Comparison of ENCODE assay signal across 20 mouse cellular contexts in the genomic region with DNA sequence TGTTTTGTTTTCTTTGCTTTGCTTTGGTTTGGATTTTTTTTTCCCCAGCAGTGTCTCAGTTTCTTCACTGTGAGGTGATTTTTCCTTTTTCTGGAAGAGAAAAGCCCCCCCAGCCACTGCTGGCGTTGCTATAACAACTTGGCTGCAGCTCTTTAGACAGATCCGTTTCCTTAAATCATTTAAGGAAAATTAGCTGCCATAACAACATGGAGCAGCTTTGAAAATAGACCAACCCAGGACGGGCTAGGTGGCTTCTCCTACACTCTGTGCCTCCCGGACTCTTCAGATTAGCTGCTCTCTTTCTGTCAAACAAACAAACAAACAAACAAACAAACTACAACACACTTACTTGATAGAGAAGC.
DNase-seq lines count a peak whose midpoint lies in the region; ATAC-seq lines count a peak whose summit lies in the region.
"Had no signal": no experiment of that assay in that cellular context is flagged by ENCODE, and none has a peak within 500 bp of the region (broad histone marks: within the 10 kb centered on the region; RNA-seq: fewer than 3 reads in every experiment).

No protein-coding gene starts in this region.

- 7% methylated on average over 4 of the region's 4 CpGs for WGBS in forebrain, embryonic 15.5 days

- H3K36me3 ChIP-seq in forebrain, embryonic 15.5 days: no peaks in the 10 kb centered on the region
- H3K36me3 ChIP-seq: embryonic facial prominence, embryonic 15.5 days; hindbrain, embryonic 13.5 days had no signal

- H3K4me1 ChIP-seq in forebrain, embryonic 15.5 days: peaks cover 22% of the 10 kb centered on the region

- no peaks in the 10 kb centered on the region for H3K9me3 ChIP-seq in forebrain, embryonic 15.5 days
- H3K9me3 ChIP-seq: embryonic facial prominence, embryonic 15.5 days; hindbrain, embryonic 13.5 days had no signal

- peak; percentile 11 for DNase-seq in embryo, embryonic 10.5 days (ENCODE audit: low spot score)
- DNase-seq in embryo, embryonic 10 days (ENCODE audit: low spot score): no peak
- DNase-seq in left cerebral cortex, postnatal 10 days (ENCODE audit: extremely low spot score in 1 of 2, low spot score in 2 of 2): peak; percentile 20 to 25
- no peak for DNase-seq in left cerebral cortex, postnatal 4 days
- peak; percentile 48 for DNase-seq in brain, adult 2 months (ENCODE audit: low read depth, low spot score)
- no peak for DNase-seq in adrenal gland, adult (ENCODE audit: inconsistent age in 2 of 2, low spot score in 1 of 2)
- DNase-seq: cerebellum, adult 18-20 months; cerebellum, postnatal 36 days; gastrocnemius, postnatal 14 days; kidney, adult 11 months; liver; liver, postnatal 0 days; lung, postnatal 36 days; thymus, postnatal 4 days had no signal

- intact Hi-C loops in left cerebral cortex, postnatal 10 days (cut with DNase I): no loop called here
- intact Hi-C loops in left cerebral cortex, postnatal 4 days (cut with DNase I): no loop called here

- H3K4me2 ChIP-seq in forebrain, embryonic 15.5 days (replicated peaks): no peak overlapping the region
- H3K4me2 ChIP-seq: embryonic facial prominence, embryonic 15.5 days; hindbrain, embryonic 13.5 days had no signal

- H3K27me3 ChIP-seq in forebrain, embryonic 15.5 days: no peaks in the 10 kb centered on the region
- H3K27me3 ChIP-seq: embryonic facial prominence, embryonic 15.5 days; hindbrain, embryonic 13.5 days had no signal

- peak; percentile 41 for ATAC-seq in forebrain, embryonic 15.5 days (replicated peaks)
- no peak for ATAC-seq in erythroid progenitor cell, adult 5-6 weeks (replicated peaks; ENCODE audit: low FRiP score, poor library complexity, severe bottlenecking)
- ATAC-seq: liver, postnatal 0 days had no signal

- H3K27ac ChIP-seq in forebrain, embryonic 15.5 days (replicated peaks): peak overlapping the region; percentile 15; the same call in 1 of the 2 replicates
- H3K27ac ChIP-seq: embryonic facial prominence, embryonic 15.5 days; hindbrain, embryonic 13.5 days; kidney, postnatal 0 days had no signal

- H3K9ac ChIP-seq in forebrain, embryonic 15.5 days (replicated peaks): no peak overlapping the region
- H3K9ac ChIP-seq: embryonic facial prominence, embryonic 15.5 days; hindbrain, embryonic 13.5 days; liver, postnatal 0 days had no signal

- no peak overlapping the region for H3K4me3 ChIP-seq in forebrain, embryonic 15.5 days
- H3K4me3 ChIP-seq: embryonic facial prominence, embryonic 15.5 days; hindbrain, embryonic 13.5 days; layer of hippocampus, adult 2 months had no signal

Comparison
In these comparisons a context has a peak if more than half of its experiments do, and no peak if none do; other contexts are left out.
1. DNase-seq: peak in embryo, embryonic 10.5 days (single experiment), left cerebral cortex, postnatal 10 days (2 of 2) and brain, adult 2 months (single experiment); none in embryo, embryonic 10 days (single experiment), left cerebral cortex, postnatal 4 days (single experiment) and adrenal gland, adult (0 of 2).